Mouse (Mus musculus): ENCODE measurements at regions not wholly inside any gene's neighbourhood (a gene's known extent, or its start where the extent isn't known, plus 50 kb on each side); places are given as distances from the start of the nearest gene placed in this dataset.
A peak's percentile ranks its signal among the peaks of the same experiment; 100 is the strongest.

DNA sequence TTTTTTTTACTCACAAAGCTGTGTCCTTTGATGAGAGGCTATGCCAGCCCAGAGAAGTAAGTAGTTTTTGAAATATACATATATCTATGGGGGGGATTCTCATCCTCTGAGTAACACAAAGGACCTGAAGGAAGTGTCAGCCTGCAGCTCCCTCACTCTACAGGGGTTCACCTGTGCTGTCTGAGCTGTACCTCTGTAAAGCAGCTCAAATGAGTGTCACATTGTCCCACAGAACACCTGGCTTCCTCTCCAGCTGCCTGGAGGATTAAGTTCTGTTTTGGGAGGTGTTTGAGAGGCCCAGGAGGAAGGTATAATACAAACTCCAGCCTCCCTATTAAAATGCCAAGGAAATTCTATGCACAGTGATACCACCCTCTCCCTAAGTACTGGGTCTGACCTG is 83.3 kb upstream of the Tbc1d5 start:
- no peak for DNase-seq

DNA sequence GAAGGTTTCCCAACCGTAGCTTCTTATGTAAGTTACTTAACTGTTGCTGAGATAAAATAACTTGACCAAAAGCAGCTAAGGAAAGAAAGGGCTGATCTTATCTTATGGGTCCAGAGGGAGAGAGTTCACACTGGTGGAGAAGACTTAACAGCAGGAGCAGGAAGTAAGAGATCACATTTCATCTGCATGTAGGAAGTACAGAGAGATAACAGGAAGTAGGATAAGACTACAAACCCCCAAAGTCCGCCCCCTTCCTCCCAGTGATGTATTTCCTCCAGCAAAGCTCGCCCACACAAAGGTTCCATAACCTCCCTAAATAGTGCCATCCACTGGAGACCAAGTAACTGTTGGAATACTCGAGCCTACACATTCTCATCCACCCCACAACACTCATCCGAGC is 79.2 kb upstream of the Tbc1d5 start:
- no peak for DNase-seq

DNA sequence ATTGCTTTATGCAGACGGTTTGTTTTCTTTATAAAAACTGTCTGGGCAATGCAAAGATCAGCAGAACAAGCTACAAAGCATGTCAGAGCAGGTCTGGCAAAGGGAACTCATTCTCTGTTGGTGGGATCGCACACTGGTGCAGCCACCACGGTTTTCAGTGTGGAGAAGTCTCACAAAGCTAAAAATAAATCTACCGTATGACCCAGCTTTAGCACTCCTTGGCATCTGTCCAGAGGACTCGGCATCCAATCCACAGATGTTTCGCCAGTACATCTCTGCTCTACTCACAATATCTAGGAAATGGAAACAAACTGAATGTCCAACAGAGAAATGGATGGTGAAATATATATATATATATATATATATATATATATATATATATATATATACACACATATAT is 69.4 kb upstream of the Tbc1d5 start:
- DNase-seq = peak; percentile 6 to 24

DNA sequence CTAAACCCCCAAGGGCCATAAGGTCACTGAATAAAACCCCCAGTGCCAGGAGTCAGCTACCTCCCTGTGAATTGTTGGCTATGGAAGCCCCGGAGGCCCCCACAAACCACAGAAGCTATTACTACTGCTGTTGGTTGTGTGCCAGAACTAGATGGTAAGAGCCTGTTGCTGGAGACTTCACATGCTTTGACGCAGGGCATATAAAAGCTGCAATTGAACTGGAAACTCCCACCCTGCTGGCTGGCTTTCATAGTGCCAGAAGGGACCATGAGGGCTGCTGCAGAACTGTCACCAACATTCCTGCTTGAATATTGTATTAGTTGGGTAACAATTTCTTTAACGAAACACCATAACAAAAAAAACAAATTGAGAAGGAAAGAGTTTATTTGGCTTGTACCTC is 66.9 kb upstream of the Tbc1d5 start:
- DNase-seq = no peak

DNA sequence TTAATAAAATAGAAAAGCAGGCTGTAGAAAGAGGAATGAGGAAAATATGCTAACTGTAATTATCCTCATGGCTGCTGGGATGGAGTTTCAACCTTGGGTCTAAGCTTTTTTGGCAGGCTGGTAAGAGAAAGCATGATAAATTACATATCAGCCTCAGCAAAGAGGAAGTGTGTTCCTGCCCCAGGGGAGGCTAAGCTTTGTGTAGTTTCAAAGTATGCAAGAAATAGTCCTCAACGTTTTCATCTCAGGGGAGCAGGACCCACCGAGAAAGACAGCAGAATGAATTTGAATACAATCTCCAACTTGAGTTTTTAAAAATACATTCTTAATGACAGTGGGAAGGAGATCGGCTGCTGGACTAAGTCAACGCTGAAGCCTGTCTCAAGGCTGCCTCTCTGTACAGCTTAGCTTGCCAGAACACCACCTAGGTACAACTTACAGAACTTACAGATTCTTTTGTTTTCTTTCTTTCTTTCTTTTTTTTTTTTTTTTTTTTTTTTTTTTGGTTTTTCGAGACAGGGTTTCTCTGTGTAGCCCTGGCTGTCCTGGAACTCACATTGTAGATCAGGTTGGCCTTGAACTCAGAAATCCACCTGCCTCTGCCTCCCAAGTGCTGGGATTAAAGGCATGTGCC is 61.3 kb upstream of the Tbc1d5 start:
- DNase-seq = peak in 1 of 2 experiments; percentile 28

DNA sequence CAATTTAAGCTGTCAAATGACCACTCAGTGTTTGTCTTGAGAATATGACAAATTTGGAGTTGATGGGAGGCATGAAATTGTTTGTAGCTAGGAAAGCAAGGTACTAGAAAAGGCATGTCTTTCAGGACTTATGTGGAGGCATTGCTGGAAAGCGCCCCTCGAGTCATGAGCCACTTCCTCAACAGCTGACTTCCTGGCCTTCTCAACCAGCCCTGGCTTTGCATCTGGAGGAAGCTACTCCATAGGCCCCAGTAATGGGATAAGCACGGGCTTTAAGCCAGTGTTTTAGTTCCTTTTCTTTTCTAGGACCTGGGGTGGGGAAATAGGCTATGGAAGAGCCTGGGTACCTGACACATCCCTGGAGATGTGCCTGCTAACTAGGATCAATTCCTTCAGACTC is 60.3 kb upstream of the Tbc1d5 start:
- no peak for DNase-seq
